Mouse (Mus musculus) frontal cortex, postnatal 25 days (tissue): Measurements from ENCODE around the gene Iqgap1.

ENCODE experiments used
- DNase-seq, 2 experiments: peaks; one replicate each; pipeline ENCODE4 v3.0.0; 2022; ENCODE audit warnings: low spot score in 2 of 2

Gene Iqgap1

GRCm38 (mm10) chr7:80802412-80803160 lies 23.2 kb downstream of the Iqgap1 start:
- no peak for DNase-seq

GRCm38 (mm10) chr7:80799307-80799706 lies 26.5 kb downstream of the Iqgap1 start:
- no peak for DNase-seq

- DNase-seq, result no peak
Observed at GRCm38 (mm10) chr7:80796805-80797567, 28.8 kb downstream of the Iqgap1 start.

- DNase-seq, result no peak
Observed at GRCm38 (mm10) chr7:80796258-80796657, 29.5 kb downstream of the Iqgap1 start.

- DNase-seq, result no peak
Observed at GRCm38 (mm10) chr7:80789534-80789933, 36.2 kb downstream of the Iqgap1 start.

GRCm38 (mm10) chr7:80789061-80789460 lies 36.7 kb downstream of the Iqgap1 start:
- no peak for DNase-seq

- DNase-seq, result no peak
Observed at GRCm38 (mm10) chr7:80788002-80788401, 37.8 kb downstream of the Iqgap1 start.

- no peak for DNase-seq
Observed at GRCm38 (mm10) chr7:80786746-80787145, 39.0 kb downstream of the Iqgap1 start.

GRCm38 (mm10) chr7:80783841-80784240 lies 41.9 kb downstream of the Iqgap1 start:
- DNase-seq, result no peak

- no peak for DNase-seq
Observed at GRCm38 (mm10) chr7:80782155-80783109, 43.3 kb downstream of the Iqgap1 start.

GRCm38 (mm10) chr7:80781444-80782120 lies 44.2 kb downstream of the Iqgap1 start:
- DNase-seq, result no peak

- DNase-seq, result no peak
Observed at GRCm38 (mm10) chr7:80778958-80779669, 46.7 kb downstream of the Iqgap1 start.

- DNase-seq, result no peak
Observed at GRCm38 (mm10) chr7:80778376-80778775, 47.4 kb downstream of the Iqgap1 start.

- DNase-seq, result no peak
Observed at GRCm38 (mm10) chr7:80777151-80777550, 48.6 kb downstream of the Iqgap1 start.

GRCm38 (mm10) chr7:80776090-80776489 lies 49.7 kb downstream of the Iqgap1 start:
- no peak for DNase-seq

GRCm38 (mm10) chr7:80775448-80775904 lies 50.3 kb downstream of the Iqgap1 start:
- DNase-seq, result no peak

GRCm38 (mm10) chr7:80774615-80775447 lies 50.9 kb downstream of the Iqgap1 start:
- no peak for DNase-seq

- DNase-seq, result no peak
Observed at GRCm38 (mm10) chr7:80773834-80774614, 51.8 kb downstream of the Iqgap1 start.

GRCm38 (mm10) chr7:80770466-80770865 lies 55.3 kb downstream of the Iqgap1 start:
- DNase-seq, result no peak
